Mouse (Mus musculus) cerebellum, postnatal 10 days (tissue): ENCODE data around the gene Dhrs1.
A peak's percentile ranks its signal among the peaks of the same experiment; 100 is the strongest.

Experiments used
- DNase-seq, 2 experiments: peaks; one replicate each; pipeline ENCODE4 v3.0.0; 2021; ENCODE audit warnings: mixed read lengths in 2 of 2

Dhrs1 gene

DNA sequence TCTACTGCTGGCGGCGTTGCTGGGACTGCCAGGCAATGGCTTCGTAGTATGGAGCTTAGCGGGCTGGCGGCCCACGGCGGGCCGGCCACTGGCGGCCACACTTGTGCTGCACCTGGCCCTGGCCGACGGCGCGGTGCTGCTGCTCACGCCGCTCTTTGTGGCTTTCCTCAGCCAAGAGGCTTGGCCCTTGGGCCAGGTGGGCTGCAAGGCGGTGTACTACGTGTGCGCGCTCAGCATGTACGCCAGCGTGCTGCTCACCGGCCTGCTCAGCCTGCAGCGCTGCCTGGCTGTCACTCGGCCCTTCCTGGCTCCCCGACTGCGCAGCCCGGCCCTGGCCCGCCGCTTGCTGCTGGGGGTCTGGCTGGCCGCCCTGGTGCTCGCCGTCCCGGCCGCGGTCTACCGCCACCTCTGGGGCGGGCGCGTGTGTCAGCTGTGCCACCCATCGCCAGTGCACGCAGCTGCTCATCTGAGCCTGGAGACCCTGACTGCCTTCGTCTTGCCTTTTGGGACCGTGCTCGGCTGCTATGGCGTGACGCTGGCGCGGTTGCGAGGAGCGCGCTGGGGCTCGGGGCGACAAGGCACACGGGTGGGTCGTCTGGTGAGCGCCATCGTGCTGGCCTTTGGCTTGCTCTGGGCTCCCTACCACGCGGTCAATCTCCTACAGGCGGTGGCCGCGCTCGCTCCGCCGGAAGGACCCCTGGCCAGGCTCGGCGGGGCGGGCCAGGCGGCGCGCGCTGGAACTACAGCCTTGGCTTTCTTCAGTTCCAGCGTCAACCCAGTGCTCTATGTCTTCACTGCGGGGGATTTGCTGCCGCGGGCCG lies 16.7 kb upstream of the Dhrs1 start:
- DNase-seq = peak; percentile 75

DNA sequence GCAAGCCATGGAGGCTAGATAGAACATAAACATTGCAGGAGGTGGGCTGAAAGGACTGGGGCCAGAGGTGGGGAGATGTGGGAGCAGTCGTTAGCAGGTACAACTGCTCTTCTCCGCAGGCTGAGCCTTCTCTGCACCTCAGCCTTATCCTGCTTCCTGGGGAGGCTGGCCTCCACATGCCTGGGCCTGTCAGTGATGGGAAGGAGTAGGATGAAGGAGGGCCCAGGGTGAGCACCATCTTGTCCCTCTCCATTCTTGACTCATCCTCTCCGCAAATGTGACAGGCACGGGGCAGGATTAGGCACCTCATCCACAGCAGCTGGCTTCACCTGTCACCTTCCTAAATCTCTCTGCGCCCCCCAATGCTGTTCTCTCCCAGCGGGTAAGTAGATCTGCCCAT lies 15.7 kb upstream of the Dhrs1 start, which contains the start of gene Ltb4r2:
Gene Ltb4r2, plus strand, starts transcription at position 266 of the 400 bp plus-strand sequence.
- no peak for DNase-seq

DNA sequence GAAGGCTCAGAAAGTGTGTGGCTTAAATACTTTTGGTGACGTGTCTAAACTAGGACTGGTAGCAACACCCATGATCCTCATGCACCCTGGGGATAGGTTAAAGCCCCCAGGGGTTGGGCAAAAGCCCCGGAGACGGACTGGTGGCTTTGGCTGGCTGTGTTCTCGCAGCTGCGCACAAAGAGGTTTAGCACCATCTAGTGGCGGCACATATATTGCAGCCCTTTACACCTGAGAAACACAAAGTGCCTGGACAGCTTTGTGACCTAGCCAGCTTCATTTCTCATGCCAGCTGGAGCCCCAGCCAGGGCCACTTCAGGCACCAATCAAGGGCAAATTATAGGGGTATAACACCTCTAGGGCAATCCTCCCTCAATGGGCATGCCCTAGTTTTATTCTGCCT lies 14.7 kb upstream of the Dhrs1 start:
- DNase-seq = peak; percentile 91 to 95

DNA sequence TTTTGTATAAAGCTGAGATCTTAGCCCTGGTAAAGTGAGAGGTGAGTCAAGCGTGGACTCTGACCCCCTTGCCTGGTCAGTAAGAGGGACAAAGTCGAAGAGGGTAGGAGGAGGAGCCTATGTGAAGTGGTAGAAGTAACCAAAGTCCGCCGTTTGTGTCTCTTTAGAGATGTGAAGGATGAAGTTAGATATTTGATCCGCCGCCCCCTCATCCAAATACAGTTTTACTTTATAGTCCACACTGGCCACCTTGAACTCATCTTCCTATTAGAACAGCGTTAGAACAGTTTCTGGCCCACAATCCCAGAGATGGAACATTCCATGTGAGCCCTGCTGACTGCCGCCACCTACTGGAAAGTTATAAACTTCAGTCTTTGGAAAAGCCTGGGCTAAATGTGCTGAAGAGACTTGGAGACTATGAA lies 12.9 kb upstream of the Dhrs1 start, which contains the start of gene Cideb:
Gene Cideb, minus strand, starts transcription at position 96 of the 422 bp plus-strand sequence.
- peak; percentile 66 to 76 for DNase-seq

DNA sequence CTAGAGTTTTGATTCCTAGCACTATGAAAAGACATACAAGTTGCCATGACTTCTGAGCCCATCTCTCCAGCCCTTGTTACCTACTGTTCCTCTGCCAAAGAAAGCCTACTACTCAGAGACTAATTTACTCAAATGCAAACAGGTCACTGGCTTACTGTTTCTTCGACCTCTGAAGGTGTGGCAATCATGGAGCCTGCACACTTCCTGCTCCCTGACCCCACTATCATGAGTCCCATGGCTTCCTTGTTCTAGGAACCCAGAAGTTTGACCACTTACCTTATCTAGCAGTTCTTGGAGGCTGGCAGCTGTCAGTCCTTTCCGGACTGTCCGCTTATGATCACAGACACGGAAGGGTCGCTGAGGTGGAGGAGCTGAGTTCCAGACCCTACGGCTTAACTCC lies 12.1 kb upstream of the Dhrs1 start:
- no peak for DNase-seq

DNA sequence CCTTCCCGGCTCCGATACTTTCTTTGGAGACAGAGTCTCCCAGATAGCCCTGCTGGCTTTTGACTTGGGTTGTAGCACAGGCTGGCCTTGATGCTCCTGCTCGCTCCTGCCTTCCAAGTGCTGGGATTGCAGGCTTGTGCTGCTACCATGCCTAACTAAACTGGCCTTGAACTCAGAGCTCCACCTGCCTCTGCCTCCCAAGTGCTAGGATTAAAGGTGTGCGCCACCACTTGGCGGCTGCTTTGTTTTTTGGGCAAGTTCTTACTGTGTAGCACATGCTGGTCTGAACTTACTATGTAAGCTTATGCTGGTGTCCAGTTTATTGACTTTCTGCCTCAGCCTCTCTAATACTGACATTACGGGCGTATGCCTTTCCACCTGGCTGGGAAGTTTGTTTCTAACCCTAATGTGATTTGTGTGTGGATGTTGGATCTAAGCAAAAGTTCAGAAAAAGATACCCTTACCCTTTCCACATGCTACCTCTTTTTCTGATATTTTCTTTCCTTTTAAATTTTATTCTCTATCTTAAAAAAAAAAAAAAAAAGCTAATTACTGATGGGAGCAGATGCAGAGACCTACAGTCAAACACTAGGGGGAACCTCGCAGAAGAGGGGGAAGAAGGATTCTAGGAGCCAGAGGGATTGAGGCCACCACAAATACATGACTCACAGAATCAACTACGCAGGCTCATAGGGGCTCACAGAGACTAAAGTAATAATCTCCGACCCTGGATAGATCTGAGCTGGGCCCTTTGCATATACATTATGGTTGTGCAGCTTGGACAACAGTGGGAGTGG lies 1.8 kb upstream of the Dhrs1 start:
- DNase-seq = no peak

DNA sequence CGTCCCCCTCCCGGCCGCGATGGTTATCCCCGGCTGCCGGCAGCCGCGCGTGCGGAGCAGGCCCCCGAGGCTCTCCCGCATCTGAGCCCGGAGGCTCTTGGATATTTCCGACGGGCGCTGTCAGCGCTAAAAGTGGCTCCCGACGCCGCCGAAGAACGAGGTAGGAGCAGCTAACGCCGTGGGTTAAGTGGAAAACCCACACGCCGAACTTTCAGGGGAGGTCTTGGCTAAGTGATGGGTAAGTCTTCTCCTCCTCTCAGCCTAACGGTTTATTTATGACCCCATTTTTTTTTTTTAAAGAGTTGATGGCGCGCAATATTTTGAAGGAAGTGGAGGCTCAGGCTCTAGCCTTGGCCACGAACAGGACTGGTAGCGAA lies 359 bp upstream of the Dhrs1 start:
- no peak for DNase-seq

DNA sequence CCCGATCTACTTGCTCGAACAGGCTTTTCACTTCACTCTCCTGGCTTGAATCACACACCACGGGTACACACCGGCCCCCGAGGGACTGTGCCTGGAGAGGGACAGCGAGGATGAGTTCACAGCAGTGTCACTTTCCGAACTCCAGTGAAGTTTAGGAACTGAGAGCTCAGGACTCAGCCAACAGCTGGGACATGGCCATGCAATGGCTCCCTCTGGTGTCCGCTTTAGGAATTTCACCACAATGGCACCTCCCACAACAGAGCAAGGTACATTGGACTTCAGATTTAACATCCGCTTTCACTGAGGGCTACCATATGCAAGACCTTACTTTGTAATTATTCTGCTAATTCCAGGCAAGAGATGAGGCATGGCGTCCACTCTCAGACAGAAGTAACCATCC lies 1.8 kb downstream of the Dhrs1 start:
- DNase-seq = peak; percentile 91 to 94

DNA sequence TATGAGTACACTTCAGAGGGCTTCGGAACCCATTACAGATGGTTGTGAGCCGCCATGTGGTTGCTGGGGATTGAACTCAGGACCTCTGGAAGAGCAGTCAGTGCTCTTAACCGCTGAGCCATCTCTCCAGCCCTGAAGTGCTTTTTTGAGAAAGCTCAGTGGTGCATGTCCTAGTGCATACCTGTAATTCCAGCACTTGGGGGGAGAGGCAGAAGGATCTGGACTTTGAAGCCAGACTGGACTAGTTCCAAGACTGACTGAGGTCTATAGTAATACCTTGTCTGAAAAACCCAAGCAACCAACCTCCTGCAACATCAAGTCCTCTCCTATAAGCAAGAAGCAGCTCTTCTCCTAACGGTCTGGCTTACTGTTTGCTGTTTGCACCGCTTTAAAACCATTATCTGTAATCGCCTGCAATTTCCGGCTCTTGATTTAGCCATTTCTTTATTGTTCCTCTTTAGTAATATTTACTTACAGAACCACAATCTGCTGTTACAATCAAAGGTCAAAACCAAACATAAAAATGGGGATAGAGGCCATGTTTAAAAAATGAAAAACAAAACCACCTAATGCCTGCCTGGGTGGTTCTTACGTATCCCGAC lies 8.3 kb downstream of the Dhrs1 start:
- no peak for DNase-seq

DNA sequence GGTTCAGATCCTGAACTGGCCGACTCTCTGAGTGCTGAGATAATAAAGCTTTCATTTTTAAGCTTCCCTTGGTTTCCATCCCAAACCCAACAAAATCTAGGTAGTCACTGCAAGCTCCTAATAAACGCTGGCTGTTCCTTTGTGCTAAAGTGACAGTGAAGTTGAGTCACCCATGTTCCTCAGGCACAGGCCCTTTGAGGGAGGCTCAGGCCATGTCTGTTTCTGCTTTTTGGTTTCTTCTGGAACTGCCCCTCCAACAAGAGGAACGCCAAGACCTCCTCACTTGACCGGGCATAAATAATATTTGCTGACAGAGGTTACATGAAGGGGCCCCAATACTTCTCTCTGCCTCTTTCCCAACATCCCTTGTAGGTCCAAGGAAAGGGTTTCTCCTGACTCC lies 9.7 kb downstream of the Dhrs1 start:
- DNase-seq = no peak

DNA sequence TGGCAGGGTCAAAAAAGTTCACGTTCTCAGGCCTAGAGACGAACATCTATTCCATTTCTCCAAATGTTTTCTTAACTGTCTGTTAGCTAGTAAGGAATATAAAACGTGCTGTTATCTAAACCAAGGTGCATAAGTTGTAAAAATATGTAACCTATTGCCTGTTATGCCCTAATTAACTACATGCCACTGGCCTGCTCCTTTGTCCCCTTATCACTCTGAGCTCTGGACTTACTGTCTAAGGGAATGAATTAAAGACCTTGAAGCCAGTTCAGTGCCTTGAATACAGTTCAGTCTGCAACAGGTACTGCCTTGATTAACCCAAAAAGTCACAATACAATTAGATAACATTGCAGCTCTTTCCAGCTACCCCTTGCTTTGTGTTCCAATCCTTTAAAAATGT lies 10.2 kb downstream of the Dhrs1 start:
- DNase-seq = no peak

DNA sequence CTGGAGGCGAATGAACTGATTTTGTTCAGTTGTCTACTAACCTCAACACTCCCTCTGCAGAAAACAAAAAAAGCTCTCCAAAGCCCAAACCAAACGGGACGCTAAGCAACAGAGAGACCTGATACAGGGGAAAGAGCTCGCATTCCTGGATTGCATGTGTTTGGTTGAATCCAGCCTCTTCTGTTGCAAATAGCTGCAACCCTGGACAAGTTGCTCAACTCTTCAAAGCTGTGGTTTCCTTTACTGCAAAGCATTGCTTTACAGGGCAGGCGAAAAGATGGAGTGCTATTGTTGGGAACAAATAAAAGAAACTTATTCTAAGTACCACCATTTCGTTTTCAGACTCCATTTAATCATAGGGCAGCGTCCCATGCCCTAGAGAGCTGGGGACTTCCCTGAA lies 10.6 kb downstream of the Dhrs1 start:
- no peak for DNase-seq

DNA sequence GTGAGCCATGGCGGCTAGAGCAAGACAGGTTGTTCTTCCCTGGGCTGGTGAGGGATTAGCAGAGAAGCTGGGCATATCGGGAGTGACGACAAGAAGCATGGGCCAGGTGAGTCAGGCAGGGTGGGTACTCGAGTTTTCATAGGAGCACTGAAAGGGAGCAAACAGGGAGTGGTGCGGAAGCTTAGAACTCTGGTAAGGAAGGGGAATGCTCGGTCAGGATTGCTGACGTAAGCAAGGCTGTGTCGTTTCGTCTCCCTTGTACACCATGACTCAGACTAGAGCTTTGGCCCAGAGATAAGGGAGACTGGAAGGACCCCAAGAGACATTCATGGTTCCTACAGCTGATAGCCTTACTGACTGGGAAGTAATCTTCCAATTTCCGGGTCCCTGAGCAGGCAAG lies 11.6 kb downstream of the Dhrs1 start:
- no peak for DNase-seq

DNA sequence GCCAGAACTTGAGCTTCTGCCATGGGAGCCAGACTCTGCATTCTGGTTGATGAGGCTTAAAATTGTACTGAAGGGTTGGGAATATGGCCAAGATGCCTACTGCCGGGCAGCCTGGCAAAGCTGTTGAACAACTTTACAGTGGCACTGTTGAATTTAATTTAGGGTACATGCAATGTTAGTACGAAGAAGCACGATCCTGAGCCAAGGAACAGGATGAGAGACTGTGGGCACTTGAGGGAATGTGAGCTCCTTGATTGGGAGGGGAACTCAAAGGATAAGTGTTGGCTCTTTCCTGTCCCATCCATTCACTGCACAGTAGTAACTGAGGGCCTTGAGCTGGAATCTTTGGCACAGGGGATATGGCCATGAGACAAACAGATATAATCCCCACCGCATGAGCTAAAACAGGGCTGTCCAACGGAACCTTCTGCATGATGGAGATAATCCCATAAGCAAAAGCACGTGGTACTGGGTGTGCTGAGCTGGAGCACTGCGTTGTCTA lies 14.9 kb downstream of the Dhrs1 start:
- peak; percentile 76 to 78 for DNase-seq

DNA sequence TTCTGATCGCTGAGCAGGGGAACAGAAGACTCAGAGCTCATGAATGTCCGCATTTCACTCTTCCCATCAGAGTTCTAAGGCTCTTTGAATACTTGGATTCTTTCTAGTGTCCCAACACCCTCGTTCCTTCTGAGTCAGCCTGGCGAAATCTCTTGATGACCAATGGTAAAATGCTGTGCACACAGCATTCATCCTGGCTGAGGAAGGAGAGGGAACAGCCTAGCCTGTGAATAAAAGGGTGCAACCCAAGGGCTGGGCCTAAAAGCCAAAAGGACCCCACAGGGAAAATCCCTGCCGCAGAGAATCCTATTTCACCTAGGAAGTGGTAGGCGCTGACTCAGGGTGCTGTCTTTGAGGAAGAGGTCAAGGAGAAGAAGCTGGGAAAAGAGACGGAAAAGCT lies 15.4 kb downstream of the Dhrs1 start:
- DNase-seq = no peak

DNA sequence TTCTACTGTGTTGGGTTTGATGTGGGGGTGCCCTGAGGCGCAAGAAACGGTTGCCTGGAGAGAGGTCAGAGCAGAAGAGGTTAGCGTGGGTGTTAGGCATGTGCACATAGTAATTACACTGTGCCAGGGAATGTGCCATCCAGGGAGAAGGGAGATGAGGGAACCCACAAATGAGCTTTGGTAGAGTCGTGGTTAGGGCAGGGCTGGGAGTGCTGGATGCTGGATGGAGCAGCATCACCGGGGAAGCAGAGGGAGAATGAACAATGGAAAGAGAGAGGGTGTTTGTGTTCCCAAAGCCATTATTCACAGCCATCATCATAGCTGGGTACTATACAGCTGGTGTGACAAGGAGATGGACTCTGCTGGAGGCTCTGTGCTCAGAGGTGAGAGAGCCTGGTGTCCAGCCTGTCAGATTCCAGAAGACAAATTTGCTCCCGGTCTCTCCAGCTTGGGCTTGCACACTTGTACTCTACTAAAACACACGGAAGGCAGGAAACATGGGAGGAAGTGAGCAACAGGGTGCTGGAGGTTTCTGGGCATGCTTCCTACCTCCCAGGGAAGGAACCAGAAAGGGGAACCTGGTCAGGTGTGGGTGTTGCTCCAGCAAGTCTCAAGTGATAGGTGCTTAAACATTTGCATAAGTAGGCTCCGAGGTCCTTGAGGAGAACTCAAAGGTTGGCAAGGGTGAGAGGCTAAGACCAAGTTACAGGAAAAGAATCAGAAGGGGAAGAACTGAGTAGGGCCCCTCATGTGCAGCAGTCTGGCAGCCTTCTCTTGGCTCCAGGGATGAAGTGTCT lies 17.4 kb downstream of the Dhrs1 start:
- no peak for DNase-seq

DNA sequence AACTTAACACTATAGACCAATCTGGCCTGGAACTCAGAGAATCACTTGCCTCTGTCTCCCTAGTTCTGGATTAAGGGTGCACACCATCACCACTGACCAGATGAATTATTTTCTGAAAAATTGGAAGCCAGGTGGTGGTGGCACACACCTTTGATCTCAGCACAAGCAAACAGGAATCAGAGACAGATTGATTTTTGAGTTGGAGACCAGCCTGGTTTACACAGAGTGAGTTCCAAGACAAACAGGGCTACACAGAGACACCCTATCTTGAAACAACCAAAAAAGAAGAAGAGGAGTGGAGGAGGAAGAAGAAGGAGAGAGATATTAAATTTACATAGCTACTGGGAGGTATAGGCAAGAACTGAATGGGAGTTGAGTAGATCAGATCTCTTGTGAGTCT lies 19.2 kb downstream of the Dhrs1 start:
- DNase-seq = no peak

DNA sequence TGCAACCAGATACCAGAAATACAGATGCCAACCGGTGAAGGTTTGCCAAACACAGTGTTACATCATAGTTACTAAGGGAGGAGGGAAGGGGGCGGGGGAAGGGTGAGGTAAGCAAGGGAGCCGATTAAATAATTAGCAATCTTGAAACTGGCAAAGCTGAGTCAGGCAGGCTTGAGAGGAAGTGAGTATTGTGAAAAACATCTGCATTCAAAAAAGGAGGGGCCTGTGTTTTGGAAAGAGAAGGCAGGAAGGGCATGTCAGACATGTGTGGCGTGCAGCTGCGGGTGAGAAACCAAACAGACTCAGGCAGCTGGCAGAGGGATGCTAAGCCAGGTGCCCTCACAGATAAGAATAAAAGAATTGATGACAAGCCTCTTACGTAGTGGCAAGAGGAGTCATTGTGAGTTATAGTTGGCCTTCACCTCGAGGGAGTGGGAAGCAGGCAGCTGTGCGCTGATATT lies 21.0 kb downstream of the Dhrs1 start:
- DNase-seq = no peak

DNA sequence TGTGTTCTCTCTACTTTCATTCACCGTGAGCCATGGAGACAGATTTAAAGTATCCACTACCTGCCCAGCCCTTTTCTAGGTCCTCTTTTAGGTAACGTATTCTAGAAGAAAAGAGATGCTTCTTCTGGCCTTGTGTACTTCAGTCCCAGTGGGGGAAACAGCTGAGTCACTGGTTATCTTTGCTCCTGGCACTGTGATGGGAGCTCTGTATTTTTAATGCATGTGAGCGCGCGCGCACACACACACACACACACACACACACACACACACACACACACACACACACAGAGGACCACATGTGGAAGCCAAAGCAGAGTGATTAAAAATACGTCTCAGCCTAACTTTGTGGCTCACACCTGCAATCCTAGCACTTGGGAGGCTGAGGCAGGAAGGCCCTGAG lies 22.1 kb downstream of the Dhrs1 start:
- DNase-seq = no peak

DNA sequence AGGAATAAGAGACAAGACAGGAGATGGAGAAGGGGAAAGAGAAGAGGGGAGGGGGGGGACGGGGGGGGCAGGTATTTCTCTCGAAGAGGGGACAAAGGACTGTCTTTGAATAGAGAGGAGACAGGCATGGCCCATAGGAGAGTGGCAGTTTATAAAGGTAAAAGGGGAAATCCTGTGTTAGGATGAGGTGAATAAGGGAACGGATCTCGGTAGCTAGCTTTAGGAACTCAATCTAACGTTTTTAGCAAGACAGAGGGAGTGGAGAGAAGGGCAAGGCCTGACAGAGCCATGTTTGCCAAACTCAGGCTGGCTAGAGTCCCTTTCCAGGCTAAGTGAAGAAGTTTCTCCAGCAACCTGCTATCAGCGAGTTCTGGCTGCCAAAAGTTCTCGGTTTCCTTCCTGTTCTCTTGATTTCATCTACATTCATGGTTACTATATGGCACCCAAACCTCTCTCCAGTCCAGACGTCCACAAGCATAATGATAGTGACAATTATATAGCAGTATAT lies 23.0 kb downstream of the Dhrs1 start:
- DNase-seq = no peak

DNA sequence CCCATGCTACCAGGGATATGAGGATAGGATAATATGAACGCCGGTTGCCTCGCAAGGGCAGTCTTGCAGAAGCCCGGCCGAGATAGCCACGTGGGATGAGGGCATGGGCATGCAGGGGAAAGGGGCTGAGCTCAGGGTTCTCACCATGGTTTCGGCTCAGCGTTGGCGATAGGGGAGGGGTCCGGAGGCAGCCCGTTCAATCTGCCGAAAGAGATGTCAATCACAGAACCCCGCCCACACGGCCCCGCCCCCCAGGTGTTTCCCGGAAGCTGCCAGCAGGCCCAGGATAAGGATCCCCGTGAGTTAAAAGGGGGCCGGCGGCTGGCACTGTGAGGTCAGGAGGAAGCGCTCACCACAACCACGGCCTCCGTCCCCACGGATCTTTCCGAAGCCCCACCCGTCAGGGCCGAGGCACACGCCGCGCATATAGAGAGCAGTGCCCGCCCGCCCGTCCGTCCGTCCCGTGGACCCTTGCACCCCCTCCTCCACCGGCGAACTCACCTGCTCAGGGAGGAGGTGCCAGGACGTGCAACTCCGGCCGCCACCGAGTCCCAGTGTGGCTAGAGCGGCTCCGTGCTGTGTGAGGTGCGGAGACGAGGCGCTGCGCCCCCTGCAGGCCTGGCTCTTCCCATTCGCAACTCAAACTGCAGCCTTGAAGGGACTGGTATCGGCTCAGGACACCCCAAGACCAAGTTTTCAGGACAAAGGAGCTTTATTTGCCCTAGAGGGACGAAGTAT lies 23.6 kb downstream of the Dhrs1 start, which contains the start of gene Rabggta:
Gene Rabggta, minus strand, starts transcription at position 564 of the 738 bp plus-strand sequence.
- peak; percentile 97 to 98 for DNase-seq
